Mouse (Mus musculus): Measurements from ENCODE around the gene Zfp697. TPM values are rescaled to one million over a fixed set of nuclear protein-coding genes. Genes with fewer than 3 reads are reported as not detected.
"Not testable (repeated sequence)": the region's sequence is repeated elsewhere in the genome, so short reads cannot be mapped to it uniquely, and the experiment has no call there.

Zfp697 gene
- polyA plus RNA-seq, 1 experiment from 2014 or later, result 8.8 TPM

DNA sequence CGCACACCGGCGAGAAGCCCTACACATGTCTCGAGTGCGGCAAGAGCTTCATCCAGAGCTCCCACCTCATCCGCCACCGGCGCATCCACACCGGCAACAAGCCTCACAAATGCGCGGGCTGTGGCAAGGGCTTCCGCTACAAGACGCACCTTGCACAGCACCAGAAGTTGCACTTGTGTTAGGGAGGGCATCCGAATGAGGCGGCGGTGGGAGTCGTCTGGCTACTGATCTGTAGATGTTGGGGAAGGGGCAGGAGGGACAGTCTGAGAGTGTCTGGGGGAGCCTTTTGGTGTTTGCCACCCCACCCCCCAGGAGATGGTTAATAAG is 46.2 kb downstream of the Zfp697 start:
- H3K4me1 ChIP-seq, result peaks cover 14% of the 10 kb centered on the region
- H3K9ac ChIP-seq, result peak overlapping the region; percentile 53
- H3K9me3 ChIP-seq, result no peaks in the 10 kb centered on the region
- peak overlapping the region; percentile 58 for H3K4me3 ChIP-seq
- no peak for ATAC-seq (ENCODE audit: insufficient number of reproducible peaks, insufficient read depth, low FRiP score, low TSS enrichment)
- no peaks in the 10 kb centered on the region for H3K36me3 ChIP-seq
- H3K27ac ChIP-seq, result no peak overlapping the region
- H3K27me3 ChIP-seq, result peaks cover 38% of the 10 kb centered on the region
- WGBS, result 5% methylated on average over 17 of the region's 17 CpGs
- peak overlapping the region; percentile 99 for H3K4me2 ChIP-seq (replicated peaks)

DNA sequence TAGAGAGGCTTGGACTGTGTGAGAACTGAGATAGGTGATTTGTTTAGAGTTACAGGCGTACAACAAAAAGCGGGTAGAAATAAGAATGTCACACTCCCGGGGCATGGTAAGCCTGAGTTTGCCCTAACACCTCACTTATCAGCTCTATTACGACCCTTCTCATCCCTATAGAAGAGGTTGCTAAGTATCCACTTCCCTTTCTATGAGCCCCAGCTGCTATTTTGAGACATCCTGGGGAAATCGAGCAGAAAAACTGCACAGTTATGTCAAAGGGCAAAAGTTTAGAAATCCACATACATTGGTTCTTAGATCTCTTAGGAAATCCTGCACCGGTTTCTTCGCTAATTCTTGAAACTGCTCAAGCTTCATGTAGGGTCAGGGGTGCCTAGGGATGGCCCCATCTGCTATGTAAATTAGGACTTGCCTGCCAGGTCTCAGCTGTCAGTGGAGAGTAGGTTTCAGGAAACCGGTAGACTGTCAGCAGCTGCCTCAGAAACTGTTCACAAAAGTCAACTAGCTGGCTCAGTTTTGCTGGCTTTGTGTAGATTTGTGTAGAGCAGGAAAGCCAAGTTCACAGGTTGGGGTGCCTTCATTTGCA is 46.8 kb downstream of the Zfp697 start:
- no peaks in the 10 kb centered on the region for H3K36me3 ChIP-seq
- no peak overlapping the region for H3K27ac ChIP-seq
- H3K9me3 ChIP-seq, result no peaks in the 10 kb centered on the region
- 23% methylated on average over 8 of the region's 8 CpGs for WGBS
- H3K4me2 ChIP-seq (replicated peaks), result no peak overlapping the region
- peaks cover 38% of the 10 kb centered on the region for H3K27me3 ChIP-seq
- no peak overlapping the region for H3K9ac ChIP-seq
- ATAC-seq (ENCODE audit: insufficient number of reproducible peaks, insufficient read depth, low FRiP score, low TSS enrichment), result no peak
- peaks cover 14% of the 10 kb centered on the region for H3K4me1 ChIP-seq
- H3K4me3 ChIP-seq, result peak overlapping the region; percentile 58; the same call in 1 of the 2 replicates

DNA sequence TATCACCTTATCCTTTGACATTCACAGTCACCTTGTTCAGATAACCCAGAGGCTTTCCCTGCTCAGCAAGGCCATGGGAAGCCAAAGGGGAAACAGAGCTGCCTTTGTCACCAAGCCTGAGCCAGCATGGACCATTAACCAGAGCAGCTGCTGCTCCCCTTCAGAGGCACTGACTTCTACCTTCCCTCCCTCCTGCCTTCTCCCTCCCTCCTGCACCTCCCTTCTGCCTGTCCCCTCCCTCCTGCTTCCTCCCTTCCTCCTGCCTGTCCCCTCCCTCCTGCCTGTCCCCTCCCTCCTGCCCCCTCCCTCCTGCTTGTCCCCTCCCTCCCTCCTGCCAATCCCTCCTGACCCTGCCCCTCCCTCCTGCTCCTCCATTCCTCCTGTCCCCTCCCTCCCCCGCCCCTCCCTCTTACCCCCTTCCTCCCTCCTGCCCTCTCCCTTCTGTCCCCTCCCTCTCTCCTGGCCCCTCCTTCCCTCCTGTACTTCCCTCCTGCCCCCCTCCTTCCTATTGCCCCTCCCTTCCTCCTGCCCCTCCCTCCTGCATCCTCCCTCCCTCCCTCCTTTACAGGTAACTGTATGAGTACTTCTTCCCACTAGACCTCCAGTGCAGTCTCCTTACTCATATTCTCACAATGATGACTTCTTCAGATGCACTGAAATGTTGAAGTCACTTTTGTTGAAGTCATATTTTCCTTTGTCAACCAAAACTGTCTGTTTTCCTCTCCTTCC is 52.0 kb downstream of the Zfp697 start:
- Histone ChIP-seq H3K4me3 (no peak overlapping the region), H3K4me1 (no peaks in the 10 kb centered on the region), H3K9me3 (no peaks in the 10 kb centered on the region), H3K36me3 (no peaks in the 10 kb centered on the region), H3K27me3 (peaks cover 6% of the 10 kb centered on the region), H3K9ac (no peak overlapping the region), H3K4me2 (replicated peaks) (no peak overlapping the region), H3K27ac (no peak overlapping the region)
- ATAC-seq (ENCODE audit: insufficient number of reproducible peaks, insufficient read depth, low FRiP score, low TSS enrichment), result no peak
- WGBS, result no CpG with 5 or more reads among the region's 1 CpGs

DNA sequence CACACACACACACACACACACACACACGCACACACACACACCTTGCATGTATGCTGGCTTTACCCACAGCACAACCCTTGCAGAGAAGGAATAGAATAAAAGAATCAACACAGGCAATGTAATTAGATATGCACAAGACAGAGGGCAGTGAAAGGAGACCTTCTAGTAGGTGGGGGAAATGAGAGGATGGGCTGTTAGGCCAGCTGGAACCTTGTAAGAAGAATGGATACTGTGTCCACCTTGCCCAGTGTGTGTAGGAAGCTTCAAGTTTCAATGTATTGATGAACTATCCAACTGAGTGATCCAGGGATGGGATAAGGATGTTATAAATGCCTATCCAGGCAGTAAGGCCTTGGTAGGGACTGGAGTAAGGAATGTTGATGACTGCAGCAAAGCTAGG is 52.8 kb downstream of the Zfp697 start:
- no peaks in the 10 kb centered on the region for H3K36me3 ChIP-seq
- no peaks in the 10 kb centered on the region for H3K9me3 ChIP-seq
- ATAC-seq (ENCODE audit: insufficient number of reproducible peaks, insufficient read depth, low FRiP score, low TSS enrichment), result no peak
- no peaks in the 10 kb centered on the region for H3K4me1 ChIP-seq
- no peak overlapping the region for H3K4me3 ChIP-seq
- no peak overlapping the region for H3K9ac ChIP-seq
- no peak overlapping the region for H3K27ac ChIP-seq
- whole genome bisulfite sequencing, result 87% methylated on average over 1 of the region's 1 CpGs
- no peaks in the 10 kb centered on the region for H3K27me3 ChIP-seq
- H3K4me2 ChIP-seq (replicated peaks), result no peak overlapping the region

DNA sequence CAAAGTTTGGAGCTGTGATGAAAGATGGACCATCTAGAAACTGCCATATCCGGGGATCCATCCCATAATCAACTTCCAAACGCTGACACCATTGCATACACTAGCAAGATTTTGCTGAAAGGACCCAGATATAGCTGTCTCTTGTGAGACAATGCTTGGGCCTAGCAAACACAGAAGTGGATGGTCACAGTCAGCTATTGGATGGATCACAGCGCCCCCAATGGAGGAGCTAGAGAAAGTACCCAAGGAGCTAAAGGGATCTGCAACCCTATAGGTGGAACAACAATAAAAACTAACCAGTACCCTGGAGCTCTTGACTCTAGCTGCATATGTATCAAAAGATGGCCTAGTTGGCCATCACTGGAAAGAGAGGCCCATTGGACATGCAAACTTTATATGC is 60.0 kb downstream of the Zfp697 start:
- H3K4me1 ChIP-seq; H3K9me3 ChIP-seq; H3K36me3 ChIP-seq; H3K27ac ChIP-seq; H3K27me3 ChIP-seq; ATAC-seq (ENCODE audit: insufficient number of reproducible peaks, insufficient read depth, low FRiP score, low TSS enrichment); H3K9ac ChIP-seq; H3K4me2 ChIP-seq (replicated peaks); H3K4me3 ChIP-seq: not testable (repeated sequence)
- 38% methylated on average over 3 of the region's 3 CpGs for WGBS

DNA sequence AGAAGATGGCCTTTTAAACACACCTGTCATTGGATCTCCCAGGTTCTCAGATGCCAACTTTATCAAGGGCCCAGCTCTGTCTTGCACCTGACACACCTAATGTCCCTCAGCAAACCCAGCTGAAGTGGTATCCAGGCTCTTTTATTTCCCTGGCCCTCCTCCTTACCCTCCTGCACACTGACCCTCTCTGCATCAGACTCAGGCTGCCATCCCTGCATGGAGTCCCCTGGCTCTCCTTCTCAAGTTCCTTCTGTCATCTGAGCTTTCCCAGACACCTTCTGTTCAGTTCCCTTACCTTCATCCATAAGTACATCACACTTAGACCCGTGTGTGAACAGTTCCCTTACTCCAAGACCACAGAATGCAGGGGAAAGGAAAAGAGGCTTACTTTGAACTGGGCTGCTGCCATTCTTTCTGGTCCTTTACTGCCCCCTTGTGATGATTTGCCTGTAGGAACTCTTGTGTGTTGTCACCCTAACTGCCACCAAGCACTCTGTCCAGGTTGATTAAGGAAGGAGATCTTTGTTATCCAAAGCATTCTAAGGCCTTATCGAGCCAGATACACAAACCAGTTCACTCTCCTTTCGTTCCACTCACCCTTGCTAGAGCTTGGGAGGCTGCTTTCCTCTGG is 61.0 kb downstream of the Zfp697 start:
- H3K27ac ChIP-seq; H3K9ac ChIP-seq; H3K36me3 ChIP-seq; H3K4me1 ChIP-seq; ATAC-seq (ENCODE audit: insufficient number of reproducible peaks, insufficient read depth, low FRiP score, low TSS enrichment); H3K9me3 ChIP-seq; H3K27me3 ChIP-seq; H3K4me2 ChIP-seq (replicated peaks); H3K4me3 ChIP-seq: not testable (repeated sequence)
- WGBS, result 7% methylated on average over 3 of the region's 3 CpGs

DNA sequence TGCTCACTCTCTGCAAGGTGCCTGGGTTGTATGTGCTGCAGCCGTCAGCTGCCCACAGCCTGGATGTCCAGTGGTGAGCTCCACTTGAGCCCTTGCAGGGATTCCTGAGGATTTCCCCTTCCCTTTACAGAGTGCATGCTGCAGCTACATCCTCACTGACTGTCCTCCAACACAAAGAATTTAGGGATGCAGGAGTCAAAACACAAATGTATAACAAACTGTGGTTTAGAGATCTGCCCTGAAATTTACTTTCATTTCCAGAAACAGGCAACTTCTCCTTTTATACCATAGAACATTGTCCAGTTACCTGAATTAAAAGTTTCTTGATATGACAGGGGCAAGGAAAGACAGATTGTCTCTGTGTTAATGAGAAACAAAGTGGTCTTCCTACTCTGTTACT is 61.7 kb downstream of the Zfp697 start:
- not testable (repeated sequence) for H3K36me3 ChIP-seq; H3K9ac ChIP-seq; H3K27ac ChIP-seq; ATAC-seq (ENCODE audit: insufficient number of reproducible peaks, insufficient read depth, low FRiP score, low TSS enrichment); H3K27me3 ChIP-seq; H3K4me3 ChIP-seq; H3K4me2 ChIP-seq (replicated peaks); H3K4me1 ChIP-seq; H3K9me3 ChIP-seq
- WGBS, result 43% methylated on average over 1 of the region's 1 CpGs

DNA sequence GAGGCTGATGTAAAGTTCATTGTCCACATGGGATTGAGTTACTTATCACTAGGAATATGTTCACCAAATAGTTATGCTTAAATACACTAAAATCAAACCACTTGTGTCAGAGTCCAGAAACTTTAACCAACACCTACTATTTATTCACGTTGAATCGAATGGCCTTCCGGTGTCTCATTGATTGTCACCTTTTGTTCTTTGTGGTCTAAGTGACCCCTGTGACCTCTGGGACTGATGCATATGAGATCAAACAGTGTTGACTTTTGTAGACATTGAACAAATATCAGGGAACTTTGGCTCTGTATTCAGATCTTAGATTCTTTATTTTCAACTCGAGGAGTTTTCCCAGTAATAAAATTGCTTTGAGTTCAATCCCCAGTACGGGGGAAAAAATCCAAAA is 71.5 kb downstream of the Zfp697 start:
- not testable (repeated sequence) for H3K27me3 ChIP-seq; H3K9ac ChIP-seq; H3K36me3 ChIP-seq; H3K27ac ChIP-seq; H3K4me3 ChIP-seq; ATAC-seq (ENCODE audit: insufficient number of reproducible peaks, insufficient read depth, low FRiP score, low TSS enrichment); H3K9me3 ChIP-seq; H3K4me1 ChIP-seq; H3K4me2 ChIP-seq (replicated peaks)
- WGBS, result 80% methylated on average over 5 of the region's 5 CpGs

DNA sequence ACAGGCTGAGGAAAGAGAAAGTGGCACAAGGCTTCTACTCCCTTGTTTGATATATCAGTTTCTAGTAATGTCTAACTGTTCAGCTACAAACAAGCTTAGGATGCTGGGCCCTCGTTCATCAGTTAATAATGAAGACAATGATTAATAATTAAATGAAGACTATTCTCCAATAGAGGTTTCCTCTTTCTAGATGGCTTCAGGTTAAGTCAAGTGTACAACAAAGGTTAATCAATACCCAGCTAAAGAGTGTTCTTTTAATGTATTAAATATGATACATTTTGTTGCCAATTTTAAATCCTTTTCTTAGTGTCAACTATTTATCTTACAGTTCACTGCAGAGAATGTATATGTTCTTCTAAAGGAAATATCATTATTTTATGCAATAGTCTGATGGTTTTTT is 74.8 kb downstream of the Zfp697 start, which contains the start of gene Gm4450:
Gm4450 (minus strand) TSS at position 101 of the 400 bp plus-strand sequence.
- H3K36me3 ChIP-seq; H3K27me3 ChIP-seq; ATAC-seq (ENCODE audit: insufficient number of reproducible peaks, insufficient read depth, low FRiP score, low TSS enrichment); H3K4me2 ChIP-seq (replicated peaks); H3K4me3 ChIP-seq; H3K4me1 ChIP-seq; H3K27ac ChIP-seq; H3K9ac ChIP-seq; H3K9me3 ChIP-seq: not testable (repeated sequence)
- 63% methylated on average over 1 of the region's 1 CpGs for WGBS

DNA sequence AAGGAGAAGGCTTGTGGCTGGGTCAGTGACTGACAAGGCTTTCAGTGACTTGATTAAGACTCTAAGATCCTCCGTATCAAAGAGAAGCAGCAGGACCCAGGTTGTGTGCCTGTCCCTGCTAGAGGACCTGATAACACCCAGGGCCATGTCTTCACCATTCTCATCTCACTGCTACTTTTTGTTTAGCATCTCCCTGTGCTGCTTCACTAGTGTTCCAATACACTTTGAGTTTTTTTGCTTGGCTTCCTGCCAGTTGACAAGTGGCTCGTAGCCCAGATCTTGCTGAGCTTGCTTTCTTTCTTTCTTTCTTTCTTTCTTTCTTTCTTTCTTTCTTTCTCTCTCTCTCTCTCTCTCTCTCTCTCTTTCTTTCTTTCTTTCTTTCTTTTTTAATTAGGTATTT is 87.1 kb downstream of the Zfp697 start:
- H3K36me3 ChIP-seq; H3K27me3 ChIP-seq; ATAC-seq (ENCODE audit: insufficient number of reproducible peaks, insufficient read depth, low FRiP score, low TSS enrichment); H3K4me3 ChIP-seq; H3K4me2 ChIP-seq (replicated peaks); H3K9me3 ChIP-seq; H3K27ac ChIP-seq; H3K9ac ChIP-seq; H3K4me1 ChIP-seq: not testable (repeated sequence)
- WGBS, result 83% methylated on average over 1 of the region's 2 CpGs

DNA sequence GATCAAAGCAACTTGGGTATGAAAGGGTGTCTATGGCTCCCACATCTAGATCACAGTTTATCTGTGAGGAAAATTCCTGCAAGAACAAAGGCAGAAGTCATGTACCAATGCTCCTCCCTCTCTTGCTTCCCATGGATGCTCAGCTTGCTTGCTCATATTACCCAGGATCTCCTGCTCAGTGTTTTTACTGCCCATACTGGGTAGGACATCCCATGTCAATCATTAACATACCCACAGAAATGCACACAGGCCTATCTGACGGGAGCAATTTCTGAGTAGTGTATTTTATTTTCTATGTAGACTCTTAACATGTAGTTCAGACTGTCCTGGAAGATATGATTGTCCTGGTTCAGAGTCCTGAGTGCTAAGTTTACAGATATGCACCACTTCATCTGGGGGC is 88.8 kb downstream of the Zfp697 start:
- not testable (repeated sequence) for H3K4me1 ChIP-seq; H3K4me2 ChIP-seq (replicated peaks); H3K27me3 ChIP-seq; H3K9ac ChIP-seq; ATAC-seq (ENCODE audit: insufficient number of reproducible peaks, insufficient read depth, low FRiP score, low TSS enrichment); H3K36me3 ChIP-seq; H3K4me3 ChIP-seq; H3K9me3 ChIP-seq; H3K27ac ChIP-seq
- no CpG with 5 or more reads among the region's 1 CpGs for WGBS

DNA sequence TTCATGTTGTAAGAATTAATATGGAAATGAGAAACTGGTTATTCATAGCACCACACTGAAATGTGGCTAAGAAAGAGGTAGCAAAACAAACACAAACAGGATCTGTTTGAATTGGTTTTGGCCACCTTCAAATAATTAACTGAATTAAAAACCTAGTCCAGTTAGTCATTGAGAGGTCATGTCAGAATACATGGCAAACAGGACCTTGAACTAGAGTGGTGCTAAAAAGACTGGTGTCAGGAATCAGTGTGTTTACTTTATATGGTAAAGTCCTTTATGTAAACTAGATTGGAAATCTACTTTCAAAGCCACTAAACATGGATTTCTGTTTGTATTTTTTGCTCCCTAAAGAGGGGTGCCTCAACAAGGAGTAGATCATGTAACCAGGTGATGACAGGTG is 89.2 kb downstream of the Zfp697 start:
- not testable (repeated sequence) for H3K36me3 ChIP-seq; H3K9me3 ChIP-seq; H3K4me3 ChIP-seq; ATAC-seq (ENCODE audit: insufficient number of reproducible peaks, insufficient read depth, low FRiP score, low TSS enrichment); H3K27me3 ChIP-seq; H3K27ac ChIP-seq; H3K4me1 ChIP-seq; H3K4me2 ChIP-seq (replicated peaks); H3K9ac ChIP-seq

Data from embryonic facial prominence, embryonic 12.5 days (tissue).